Mouse (Mus musculus): Measurements from ENCODE around the gene Nbl1.

- TF ChIP-seq CTCF (conservative IDR thresholded peaks at IDR 0.05 in 1 of 2, IDR thresholded peaks at IDR 0.05 in 1 of 2; ENCODE audit: low read depth in 2 of 2, low read length in 2 of 2) (no peak), JUND (conservative IDR thresholded peaks at IDR 0.05; ENCODE audit: low read depth, low read length) (no peak), POLR2A (IDR thresholded peaks at IDR 0.05; ENCODE audit: low read depth, low read length) (no peak), EP300 (IDR thresholded peaks at IDR 0.05; ENCODE audit: low read length) (no peak), MYC (IDR thresholded peaks at IDR 0.05; ENCODE audit: low read depth, low read length) (no peak)
Observed at GRCm38 (mm10) chr4:139080259-139080658, 12.5 kb downstream of the Nbl1 start.
